Mouse (Mus musculus) left cerebral cortex, postnatal 36 days (tissue): Measurements from ENCODE around the gene Clec4n. TPM values are rescaled to one million over a fixed set of nuclear protein-coding genes. Genes with fewer than 3 reads are reported as not detected.
"Not testable (repeated sequence)": the region's sequence is repeated elsewhere in the genome, so short reads cannot be mapped to it uniquely, and the experiment has no call there.

Experiments
- DNase-seq, 2 experiments: peaks; one replicate each; pipeline ENCODE4 v3.0.0; 2021 to 2022; ENCODE audit warnings: low spot score in 2 of 2, mixed read lengths in 1 of 2
- intact Hi-C: fragments of 180-260 bp; cut with DNase I; formaldehyde crosslinking; loops from one replicate; pipeline ENCODE4 v1.15.1; 2025
- total RNA-seq, 2 experiments: library from RNA; stranded (reverse); gene quantifications; 2 replicates each; pipeline ENCODE4 v1.2.3; 2021

Gene Clec4n
- total RNA-seq: not detected

DNA sequence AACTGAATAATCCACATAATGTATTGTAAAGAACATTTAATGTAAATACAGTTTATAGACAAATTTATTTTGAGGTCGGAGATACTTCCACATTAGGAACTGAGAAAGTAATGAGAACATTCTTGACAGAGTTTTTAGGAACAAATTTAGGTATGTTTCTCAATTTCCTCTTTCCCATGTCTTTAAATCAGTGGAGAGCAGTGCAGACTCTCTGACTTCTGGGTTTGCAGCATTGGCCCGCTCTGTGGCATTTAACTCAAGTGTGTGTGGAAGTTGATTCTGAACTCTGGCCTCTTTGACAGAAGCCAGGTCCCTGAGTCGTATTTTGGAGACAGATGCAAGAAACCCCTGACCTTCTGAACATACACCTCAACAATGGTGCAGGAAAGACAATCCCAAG is at the start of gene Clec4n:
Clec4n (plus strand) TSS at position 200 of the 400 bp plus-strand sequence.
- intact Hi-C loops: no loop called here

DNA sequence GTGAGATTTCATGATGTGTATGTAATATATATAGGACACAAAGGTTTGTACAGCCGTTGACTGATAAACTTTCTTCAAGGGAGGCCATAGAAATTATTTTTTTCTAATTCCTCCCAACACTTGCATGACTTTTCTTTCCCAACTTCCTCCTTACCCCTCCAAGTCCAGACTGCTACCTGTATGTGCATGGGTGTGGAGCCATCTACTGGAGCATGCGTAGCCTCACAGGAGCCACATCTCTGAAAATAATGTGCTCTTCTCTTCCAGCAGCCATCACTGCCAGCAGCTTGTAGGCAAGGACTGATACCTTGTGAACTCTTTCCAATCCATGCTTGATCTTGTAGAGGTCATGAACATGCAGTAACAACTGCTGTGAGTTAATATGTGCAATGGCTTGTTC is 44.8 kb upstream of the Clec4n start:
- not testable (repeated sequence) for DNase-seq
- intact Hi-C loops: loop anchor here (10.0 kb wide), 1 partner anchor 290 kb away; no protein-coding TSS in a partner anchor

More for the DNA sequence above, at the start of gene Clec4n:
- no peak for DNase-seq

DNA sequence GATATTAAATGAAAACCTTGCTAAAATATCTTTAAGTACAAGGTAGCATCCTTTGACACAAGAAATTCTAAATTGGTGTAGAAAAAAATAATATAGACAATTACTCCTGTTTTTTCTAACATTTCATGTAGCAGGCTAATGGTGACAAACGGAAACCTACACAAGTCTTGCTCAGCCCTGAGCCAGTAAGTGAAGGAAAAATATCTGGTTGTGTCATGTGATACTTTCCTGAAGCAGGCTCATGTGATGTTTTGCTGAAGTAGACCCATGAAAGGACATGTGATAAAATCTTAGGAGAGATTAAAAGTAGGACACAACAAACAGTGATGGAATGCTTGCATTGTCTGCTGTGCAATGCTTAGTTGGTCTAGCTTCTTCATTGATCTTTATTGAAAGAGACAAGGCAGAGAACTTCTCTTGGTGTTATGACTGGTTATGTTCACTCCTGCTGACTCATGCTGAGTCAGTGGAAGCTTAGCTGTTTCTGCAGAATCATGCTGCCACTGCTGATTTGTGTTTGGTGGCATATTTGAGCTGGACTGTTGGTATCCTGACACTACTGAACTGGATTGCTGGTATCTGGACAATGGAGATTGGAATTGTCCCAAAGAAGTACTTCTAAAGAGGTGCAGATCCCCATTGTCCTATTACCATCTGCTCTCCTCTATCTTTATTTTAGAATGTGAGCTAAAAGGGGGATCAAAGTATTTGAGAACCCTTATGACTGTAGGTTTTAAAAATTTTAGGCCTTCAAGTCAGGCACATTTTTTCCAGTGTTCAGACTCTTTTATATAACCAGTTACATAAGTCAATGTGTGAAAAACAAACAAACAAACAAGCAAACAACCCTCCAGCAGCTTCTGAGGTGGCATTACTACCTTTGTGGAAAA is 22.2 kb upstream of the Clec4n start:
- no peak for DNase-seq
- intact Hi-C loops: no loop called here

DNA sequence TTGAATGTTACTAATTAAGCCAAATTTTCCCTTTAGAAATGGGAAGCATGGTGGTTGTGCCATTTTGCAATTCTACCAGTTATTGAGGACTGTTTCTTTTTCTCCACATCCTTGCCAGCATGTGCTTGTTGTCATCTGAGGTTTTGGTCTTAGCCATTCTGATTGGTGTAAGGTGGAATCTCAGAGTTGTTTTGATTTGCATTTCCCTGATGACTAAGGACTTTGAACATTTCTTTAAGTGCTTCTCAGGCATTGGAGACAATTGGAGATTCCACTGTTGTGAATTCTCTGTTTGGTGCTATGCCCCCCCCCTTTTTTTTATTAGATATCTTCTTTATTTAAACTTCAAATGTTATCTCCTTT is 21.6 kb upstream of the Clec4n start:
- DNase-seq, intact Hi-C loops: not testable (repeated sequence)

DNA sequence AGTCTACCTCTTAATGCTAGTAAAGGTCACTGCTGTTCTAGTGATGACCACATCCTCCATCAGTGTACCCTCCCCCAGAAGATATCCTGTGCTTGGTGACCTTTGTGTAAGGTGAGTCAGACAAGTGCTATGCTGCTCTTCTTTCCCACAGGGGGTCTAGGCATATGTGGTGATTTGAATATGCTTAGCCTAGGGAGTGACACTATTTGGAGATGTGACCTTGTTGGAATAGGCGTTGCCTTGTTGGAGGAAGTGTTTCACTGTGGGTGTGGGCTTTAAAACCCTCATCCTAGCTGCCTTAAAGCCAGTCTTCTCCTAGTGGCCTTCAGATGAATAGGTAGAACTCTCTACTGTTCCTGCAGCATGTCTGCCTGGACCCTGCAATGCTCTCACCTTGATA is 17.9 kb upstream of the Clec4n start:
- intact Hi-C loops: no loop called here
- DNase-seq: no peak

DNA sequence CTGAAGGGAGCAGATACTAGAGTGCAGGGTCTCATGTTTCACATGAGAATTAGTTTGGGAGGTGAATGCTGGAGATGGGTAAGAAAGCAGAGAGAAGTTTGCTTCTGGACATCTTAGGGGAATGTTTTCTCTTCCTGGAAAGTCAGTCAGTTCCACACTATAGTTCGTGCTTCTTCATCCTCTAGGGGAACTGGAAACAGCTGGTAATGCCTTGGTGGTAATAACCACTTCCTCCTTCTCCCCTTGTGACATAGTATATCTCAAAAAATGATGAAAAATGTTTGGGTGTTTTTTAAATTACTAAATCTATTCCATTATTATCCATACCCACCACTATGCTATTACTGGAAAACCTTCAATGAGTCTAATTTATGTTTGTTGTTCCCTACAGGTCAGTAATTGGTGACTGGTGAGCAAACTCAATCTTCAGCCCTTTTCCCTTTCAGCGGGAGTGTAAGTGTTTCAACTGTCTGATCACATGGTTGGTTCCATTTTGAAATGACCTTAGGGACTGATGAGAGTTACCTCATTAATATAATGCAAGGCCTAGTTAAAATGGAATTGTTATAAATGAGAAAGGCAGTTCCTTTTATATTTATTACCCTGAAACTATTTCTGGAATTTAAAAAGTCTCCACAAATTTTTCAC is 2.0 kb upstream of the Clec4n start:
- intact Hi-C loops: no loop called here

DNA sequence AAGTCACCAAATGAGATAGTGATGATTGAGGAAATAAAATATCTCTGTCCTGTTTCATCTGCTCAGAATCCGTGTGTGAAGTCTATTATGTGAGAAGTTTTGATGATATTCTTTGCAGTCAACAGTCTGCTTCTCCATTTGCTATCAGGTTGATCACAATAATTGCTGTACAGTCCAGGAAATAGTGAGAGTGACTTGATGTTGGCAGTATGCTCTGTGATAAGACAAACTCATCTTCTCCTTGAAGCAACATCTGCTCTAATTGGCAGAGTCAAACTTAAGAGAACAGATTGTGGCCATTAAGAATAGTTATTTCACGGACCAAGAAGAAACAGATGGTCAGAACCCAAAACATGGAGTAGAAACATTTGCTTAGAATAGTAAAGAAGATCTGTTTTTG is 1.5 kb downstream of the Clec4n start:
- no peak for DNase-seq
- intact Hi-C loops: no loop called here

More for the DNA sequence above, 2.0 kb upstream of the Clec4n start:
- DNase-seq: no peak

DNA sequence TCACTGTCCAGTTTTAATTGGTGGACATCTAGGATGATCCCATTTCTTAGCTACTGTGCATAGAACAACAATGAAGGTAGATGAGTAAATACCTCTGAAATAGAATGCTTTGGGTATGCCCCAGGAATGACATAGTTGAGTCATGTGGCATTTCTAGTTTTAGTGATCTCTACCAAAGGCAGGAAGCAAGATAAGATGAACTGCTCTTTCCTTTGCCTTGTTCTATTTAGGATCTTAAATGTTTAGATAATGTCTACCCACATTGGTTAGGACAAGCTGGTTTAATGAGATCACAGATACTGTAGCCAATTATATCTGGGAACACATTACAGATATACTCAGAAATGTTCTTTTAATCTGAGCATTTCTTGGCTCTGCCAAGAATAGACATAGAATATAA is 7.9 kb downstream of the Clec4n start:
- intact Hi-C loops: no loop called here
- no peak for DNase-seq

DNA sequence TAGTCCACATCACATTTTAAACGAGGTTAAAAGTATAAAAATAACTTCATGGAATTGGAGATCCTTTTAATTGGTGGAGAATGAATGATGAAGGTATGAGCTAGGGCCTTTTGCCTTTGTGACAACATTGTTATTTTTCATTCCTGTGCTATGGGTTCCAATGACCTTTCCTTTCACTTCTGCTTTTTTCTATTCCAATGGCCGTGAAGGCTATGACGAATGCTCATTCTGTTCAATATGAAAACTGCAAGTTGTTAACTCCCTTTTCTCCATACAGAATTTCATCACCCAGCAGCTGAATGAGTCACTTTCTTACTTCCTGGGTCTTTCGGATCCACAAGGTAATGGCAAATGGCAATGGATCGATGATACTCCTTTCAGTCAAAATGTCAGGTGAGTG is 14.6 kb downstream of the Clec4n start:
- intact Hi-C loops: no loop called here
- no peak for DNase-seq

DNA sequence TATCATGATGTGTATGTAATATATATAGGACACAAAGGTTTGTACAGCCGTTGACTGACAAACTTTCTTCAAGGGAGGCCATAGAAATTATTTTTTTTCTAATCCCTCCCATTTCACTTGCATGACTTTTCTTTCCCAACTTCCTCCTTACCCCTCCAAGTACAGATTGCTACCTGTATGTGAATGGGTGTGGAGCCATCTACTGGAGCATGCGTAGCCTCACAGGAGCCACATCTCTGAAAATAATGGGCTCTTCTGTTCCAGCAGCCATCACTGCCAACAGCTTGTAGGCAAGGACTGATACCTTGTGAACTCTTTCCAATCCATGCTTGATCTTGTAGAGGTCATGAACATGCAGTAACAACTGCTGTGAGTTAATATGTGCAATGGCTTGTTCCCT is 19.2 kb downstream of the Clec4n start:
- DNase-seq, intact Hi-C loops: not testable (repeated sequence)

DNA sequence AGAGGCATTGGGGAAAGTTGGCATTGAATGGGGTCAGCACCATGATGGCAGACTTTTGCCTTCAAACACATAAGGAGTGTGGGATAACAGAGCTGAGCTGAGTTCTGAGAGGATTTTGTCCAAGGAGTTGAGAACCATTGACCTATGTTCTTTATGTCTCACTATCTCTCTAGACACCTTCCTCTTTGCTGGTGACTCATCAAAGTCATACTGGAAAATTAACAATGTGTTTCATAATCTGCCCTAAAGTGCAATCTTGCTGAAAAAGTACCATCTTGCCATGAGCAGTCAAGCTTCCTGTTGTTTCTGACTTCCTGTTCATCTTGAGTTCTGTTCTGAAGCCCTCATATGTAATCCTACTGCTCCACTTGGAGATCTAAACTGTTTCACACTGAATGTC is 23.1 kb downstream of the Clec4n start:
- DNase-seq: no peak
- intact Hi-C loops: no loop called here

DNA sequence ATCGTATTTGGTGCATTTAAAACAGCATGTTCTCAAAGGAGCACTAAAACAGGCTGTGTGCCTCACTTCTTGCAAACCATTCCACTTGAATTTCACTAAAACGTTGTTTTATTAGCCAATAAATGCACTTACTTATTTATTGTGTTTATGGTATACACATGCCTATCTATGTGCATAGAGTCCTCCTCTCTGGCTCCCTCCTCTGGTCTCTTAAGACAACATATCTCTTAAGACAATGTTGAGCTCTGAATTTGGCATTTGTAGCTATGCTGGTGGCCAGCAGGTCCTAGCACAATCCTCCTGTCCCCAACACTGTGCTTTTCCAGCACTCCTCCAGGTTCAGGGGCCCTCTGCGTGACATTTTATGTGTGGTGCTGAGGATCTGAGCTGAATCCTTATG is 29.3 kb downstream of the Clec4n start:
- intact Hi-C loops: no loop called here
- no peak for DNase-seq

DNA sequence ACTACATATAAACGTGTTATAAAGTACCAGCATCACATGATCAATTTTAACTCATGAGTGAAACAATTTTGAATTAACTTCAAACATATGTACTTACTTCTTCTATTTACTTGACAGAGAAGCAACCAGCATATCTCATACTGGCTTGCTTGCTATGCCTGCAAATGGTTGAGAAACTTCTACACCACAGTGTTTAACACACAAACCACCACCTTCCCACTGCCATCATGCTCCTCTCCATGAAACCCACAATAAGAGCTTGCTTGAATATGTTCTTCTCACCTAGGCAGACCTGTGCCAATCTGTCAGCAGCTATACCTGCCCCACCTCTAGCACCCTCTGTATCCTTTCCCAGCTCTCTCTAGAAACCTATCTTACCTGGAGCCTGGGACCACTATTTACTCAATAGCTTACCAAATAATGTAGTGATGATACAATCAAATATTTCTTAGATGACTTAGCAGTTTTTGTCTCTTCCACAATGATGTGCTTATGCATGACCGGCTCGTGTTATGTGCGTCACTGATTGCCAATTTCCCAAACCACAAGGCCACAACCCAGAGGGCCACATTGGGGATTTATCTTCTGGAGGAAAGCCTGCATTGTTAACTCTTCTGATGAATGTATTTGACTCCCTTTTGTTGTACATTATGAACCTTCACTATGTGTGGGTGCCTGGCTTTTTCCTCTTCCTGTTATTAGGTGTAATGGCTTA is 30.4 kb downstream of the Clec4n start:
- intact Hi-C loops: no loop called here

DNA sequence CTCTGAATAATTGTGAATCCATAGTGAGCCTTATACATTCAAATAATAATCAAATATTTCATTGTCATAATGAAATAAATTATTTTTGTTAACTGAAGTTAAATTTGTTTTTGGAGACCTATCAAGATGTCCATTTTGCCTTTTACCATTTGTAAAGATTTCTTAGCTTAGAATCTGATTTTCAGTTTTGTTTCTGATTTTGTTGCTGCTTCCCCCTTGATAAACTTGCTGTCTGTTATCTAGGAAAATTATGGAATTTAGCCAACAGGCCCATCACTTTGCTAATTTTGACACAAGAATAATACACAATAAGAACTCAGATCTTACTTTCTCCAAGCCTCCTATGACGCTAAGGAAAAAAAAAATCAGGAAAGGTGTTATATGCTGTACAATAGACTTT is 31.2 kb downstream of the Clec4n start:
- intact Hi-C loops: no loop called here
- DNase-seq: no peak

More for the DNA sequence above, 30.4 kb downstream of the Clec4n start:
- no peak for DNase-seq

DNA sequence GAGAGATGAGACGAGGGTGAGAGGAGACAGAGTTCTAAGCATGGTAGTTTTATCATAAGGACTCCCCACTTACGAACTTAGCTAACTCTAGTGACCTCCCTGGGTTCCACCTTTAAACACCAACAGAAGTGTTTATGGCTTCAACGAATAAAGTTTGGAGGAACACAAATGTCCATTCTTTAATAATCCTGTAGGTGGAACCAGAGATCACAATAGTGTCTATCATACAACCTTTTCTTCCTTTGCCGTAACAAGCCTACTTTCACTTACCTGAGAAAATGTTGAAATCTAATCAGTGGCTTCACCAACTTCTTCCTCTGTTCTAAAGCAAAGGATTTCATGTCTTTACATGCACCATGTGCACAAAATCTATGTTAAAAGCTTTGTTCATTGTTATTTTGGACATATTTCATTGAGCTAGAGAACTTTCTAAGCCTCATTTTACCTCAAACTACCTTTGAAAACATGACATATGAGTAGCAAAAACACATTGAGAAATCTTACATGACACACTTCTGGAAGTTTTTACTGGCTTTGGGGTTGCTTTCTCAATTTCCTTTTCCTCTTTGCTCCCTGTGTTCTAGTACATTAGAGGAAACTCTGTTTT is 32.0 kb downstream of the Clec4n start, which contains the start of gene Clec4d:
Clec4d (plus strand) TSS at position 557 of the 607 bp plus-strand sequence.
- no peak for DNase-seq
- intact Hi-C loops: no loop called here

DNA sequence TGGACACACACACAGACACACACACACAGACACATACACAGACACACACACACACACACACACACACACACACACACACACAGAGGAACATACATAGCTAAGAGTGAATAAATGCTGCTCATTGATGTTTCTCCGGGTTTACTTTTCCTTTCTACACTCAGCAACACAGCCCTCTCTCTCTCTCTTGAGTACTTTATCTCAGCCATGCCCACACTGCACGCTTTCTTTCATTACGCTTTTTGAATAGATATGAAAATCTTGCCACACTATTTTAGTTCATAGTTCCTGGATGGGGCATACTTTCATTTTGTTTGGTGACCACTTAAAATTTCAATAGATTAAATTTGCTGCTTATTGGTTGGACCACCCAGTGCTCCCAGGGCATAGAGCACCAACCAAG is 34.6 kb downstream of the Clec4n start:
- intact Hi-C loops: no loop called here
- DNase-seq: no peak

DNA sequence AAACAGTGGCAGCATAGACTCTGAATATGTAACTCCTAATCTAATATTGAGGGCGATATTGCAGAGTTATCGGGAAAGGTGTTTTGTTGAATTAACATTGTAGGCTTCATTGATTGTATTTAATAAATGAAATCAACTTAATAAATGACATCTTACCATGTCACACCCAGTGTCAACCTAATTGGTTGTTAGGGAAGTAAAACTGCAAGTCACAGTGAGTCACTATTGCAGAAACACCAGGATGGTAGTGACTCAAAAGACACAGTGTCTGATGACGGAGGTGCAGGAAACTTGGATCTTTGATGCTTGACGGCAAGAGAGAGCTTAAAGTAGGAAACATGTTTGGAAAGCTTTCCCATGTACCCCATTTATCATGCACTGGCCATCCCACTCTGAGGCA is 36.2 kb downstream of the Clec4n start:
- intact Hi-C loops: no loop called here
- DNase-seq: no peak

DNA sequence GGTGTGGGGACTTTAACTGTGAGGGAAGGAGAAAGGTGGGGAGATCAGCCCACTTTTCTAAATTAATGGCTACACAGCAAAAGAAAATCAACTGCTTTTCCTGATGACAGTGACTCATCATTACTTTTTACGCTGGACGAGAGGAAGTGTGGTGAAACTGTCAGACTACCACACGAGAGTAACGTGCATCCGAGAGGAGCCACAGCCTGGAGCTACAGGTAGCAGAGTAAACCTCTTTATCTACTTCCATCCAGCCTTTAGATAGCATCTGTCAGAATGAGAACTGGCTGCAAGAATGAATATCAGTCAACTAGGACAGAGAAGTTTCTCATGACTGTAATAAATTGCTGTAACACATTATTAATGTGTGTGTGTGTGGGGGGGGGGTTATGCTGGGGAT is 37.3 kb downstream of the Clec4n start:
- intact Hi-C loops: no loop called here
- DNase-seq: no peak

DNA sequence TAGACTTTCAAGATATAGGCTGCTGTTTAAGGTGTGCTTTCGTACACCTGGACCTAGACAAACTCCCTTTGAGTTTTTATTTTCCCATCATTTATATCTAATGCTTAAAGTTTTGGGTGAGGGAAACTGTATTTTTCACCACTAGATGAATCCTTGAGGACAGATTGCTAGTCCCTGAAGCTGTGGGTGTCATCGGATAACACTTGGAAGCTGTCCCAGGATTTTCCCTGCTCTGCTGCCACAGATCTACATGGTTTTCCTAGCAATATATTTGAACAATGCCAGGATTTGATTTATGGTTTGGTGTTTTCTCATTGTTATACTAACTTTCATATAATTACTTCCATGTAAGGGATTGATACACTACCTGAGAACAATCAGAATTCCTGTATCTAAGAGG is 49.8 kb downstream of the Clec4n start:
- no peak for DNase-seq

DNA sequence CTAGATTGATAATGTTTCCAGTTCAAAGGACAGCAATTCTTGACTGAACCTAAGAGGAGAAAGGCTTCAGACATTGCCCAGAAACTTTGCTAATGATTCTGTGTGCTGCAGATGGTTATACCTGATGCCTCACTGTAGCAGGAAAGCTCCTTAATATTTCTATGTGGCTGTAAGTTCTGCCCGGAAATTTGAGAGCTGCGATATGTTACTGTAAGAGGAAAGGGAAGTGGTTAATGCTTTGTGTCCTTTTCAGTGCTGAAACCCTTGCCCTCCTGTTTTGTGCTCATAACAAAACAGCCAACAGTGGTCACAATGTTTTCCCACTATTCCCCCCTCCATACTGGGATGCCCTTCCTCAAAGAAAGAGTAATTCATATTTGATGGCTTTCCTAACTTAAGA is 56.7 kb downstream of the Clec4n start:
- intact Hi-C loops: no loop called here
- DNase-seq: no peak

More for the DNA sequence above, 49.8 kb downstream of the Clec4n start:
- intact Hi-C loops: no loop called here
